Mouse (Mus musculus) frontal cortex, postnatal 10 days (tissue): Measurements from ENCODE around the gene Zfhx3.
"Not testable (repeated sequence)": the region's sequence is repeated elsewhere in the genome, so short reads cannot be mapped to it uniquely, and the experiment has no call there.

ENCODE experiments used
- DNase-seq, 2 experiments: peaks; one replicate each; pipeline ENCODE4 v3.0.0; 2022; ENCODE audit warnings: low spot score in 2 of 2, mixed read lengths in 1 of 2

Zfhx3 gene

DNA sequence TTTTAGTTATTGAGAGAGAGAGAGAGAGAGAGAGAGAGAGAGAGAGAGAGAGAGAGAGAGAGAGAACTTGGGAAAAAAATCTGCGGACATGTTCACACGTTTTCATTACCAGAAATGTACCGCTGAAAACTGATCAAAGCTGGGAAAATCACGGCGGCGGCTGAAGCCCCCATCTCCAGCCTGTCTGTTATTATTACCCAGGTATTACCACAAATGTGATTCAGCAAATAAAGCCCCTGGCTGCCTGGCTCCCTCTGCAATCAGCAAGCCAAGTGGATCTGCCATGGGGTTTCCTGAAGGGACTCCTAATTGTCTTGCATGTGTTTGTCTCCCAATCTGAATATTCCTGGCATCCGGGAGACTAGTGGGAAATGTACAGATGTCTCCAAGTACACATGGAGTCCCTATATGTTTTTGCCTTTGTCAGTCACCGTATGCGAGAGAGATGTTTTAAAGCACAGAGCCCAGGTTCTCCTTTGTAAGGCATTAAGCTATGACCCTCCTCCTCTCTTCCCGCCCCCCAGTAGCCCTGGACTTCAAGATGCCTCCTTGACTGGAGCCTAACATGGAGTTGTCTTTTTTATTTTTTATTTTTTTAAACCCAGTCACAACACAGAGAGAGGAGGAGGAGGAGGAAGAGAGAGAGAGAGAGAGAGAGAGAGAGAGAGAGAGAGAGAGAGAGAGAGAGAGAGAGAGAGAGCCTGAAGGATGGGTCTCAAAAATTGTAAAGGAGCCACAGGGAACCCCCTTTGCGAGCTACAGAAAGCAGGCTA is at the start of gene Zfhx3:
Zfhx3 (plus strand) TSS at position 723 of the 773 bp plus-strand sequence.
- no peak for DNase-seq

DNA sequence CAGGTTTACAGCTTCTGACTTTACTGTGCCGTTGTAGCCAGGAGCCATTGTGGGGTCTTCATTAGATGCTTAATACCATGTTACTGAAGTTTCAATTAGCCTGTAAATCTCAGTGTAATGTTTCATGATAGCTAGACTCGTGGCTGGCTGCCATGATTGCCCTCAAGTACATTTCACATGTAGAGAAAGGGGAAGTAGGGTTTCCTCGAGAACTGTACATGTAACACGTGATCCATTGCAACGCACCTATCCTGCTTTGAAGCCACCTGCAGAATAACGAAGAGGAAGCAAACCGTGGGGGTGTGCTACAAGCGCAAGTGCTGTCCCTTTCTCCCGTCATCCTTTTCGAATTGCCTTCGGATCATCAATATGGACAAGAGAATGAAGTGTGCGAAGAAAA is 23.5 kb upstream of the Zfhx3 start:
- no peak for DNase-seq

DNA sequence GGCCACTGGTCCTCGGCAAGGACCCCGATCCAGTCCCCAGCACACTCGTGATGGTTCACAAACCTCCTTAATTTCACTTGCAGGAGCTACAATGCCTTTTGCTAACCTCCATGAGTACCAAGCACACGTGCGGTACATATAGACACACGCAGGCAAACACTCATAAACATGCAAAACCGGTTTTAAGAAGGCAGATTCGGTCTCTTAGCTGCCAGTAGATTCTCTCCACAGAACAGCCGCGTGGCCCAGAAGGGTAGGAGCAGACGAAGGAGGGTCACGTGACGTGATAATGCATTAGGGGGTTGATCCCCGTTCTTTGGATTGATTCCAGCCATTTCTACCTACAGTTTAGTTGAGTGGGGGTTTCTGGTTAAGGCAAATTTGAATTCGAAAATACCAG is 16.3 kb upstream of the Zfhx3 start:
- no peak for DNase-seq

DNA sequence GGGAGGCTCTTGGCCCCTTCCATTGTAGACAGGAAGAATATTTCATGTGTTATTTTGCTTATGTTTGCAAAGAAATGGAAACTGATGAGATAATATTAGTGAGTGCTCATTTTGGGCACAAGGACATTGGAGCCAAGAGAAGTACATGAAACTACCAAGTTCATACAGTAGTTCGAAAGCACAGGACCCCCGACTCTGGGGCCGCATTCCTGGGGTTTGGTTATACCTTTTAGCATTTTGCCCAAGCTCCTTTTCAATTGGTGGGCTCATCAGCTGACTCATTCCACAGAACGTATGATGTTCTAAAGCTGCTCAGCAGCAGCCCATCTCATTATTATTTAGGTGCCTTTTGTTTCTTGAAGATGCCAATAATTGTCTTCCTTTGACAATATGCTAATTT is 5.7 kb upstream of the Zfhx3 start:
- no peak for DNase-seq

DNA sequence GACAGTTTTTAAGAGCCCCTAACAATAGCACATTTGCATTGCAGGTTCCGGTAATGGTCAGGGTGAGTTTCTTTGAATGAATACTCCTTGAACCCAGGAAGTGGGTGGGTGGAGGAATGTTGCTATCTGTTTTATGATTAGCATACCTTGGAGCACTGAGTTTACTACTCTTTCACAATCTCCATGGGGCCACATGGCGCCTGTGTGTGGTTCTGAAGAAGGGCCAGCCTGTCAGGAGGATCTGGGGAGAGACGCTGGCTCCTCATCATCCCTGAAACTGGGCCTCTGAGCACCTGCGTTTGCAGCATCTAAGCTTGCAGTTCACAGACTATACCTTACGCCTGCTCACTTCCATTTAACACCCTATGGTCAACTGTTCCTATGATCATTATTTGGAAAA is 4.2 kb upstream of the Zfhx3 start:
- DNase-seq, result not testable (repeated sequence)

DNA sequence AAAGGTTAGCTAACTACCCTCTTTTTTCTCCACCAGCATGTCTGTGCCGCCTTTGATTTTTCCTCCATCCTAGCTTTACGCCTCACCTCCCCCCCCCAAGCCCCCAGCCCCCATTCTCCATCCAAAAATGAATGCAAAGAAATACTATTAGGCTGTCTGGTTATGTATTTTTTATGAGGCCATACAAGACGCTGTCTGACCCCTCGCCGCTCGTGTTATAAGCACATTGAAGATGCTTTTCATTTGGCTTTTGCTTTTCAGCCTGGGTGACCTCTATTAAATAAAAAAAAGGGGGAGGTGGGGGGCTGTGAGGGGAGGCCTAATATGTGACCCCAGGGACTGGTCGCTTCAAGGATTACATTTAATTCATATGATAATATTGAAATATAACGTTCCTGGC is 2.3 kb upstream of the Zfhx3 start:
- no peak for DNase-seq

DNA sequence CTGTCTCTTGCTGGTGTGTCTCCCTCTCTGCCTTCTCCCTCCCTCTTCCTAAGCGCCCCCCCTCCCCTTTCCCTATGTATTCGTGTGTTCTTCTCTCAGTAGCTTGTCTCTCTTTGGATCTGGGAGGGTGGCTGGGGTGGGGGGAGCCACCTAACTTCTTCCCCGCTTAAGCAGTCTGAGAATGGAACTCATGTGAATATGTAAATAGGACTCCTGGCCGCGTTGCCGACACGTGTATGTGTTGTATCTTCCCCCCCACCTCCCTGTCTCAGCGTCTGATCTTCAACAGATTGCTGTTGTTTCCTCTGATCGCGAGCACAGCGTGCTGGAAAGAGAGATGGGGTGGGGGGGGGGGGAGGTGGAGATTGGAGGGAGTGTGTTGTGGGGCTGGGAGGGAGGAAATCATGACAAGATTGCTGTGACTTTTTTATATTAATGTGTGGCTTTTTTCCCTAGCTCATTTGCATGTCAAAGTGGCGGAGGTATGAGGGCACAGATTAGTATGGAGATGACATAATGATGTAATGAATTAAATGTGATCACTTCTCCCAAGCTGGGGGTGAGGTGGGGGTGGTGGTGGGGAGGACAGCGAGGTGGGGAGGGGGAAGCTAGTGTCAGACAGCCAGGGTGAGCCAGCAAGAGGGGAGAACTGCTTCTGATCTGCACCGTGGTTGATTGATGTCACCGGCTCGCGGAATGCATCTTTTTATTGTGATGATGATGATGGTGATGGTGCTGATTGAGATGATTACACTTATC is 487 bp downstream of the Zfhx3 start:
- DNase-seq, result no peak

DNA sequence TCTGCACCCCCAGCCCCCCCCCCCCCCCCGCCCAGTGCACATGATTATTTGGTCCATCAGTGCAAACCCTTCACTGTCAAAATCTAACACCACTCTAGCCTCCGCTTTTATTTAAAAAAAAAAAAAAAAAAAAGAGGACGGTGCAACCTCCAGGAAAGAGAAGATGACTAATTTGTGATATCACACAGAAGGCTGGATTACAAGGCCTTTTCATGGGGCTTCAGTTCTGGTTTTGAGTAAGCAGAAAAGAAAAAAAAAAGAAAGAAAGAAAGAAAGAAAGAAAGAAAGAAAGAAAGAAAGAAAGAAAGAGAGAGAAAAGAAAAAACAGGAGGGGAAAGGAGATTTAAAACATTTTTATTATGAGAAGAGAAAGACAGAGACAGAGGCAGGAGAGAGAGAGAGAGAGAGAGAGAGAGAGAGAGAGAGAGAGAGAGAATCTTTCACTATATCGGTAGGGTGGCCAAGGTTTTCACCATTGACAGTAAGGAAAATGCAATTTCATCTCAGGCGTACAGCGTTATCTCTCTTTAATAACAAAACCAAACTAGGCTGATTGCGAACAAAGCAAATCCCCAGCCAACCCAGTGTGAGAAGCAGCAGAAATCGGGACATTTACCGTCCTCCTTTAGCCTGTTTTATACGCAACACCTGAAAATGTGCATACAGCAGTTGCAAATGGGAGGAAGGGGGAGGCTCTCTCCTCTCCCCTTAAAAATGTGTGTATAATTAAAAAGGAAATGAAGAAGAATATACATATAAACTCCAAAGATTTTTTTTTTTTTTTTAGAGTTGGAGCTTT is 1.3 kb downstream of the Zfhx3 start:
- no peak for DNase-seq

DNA sequence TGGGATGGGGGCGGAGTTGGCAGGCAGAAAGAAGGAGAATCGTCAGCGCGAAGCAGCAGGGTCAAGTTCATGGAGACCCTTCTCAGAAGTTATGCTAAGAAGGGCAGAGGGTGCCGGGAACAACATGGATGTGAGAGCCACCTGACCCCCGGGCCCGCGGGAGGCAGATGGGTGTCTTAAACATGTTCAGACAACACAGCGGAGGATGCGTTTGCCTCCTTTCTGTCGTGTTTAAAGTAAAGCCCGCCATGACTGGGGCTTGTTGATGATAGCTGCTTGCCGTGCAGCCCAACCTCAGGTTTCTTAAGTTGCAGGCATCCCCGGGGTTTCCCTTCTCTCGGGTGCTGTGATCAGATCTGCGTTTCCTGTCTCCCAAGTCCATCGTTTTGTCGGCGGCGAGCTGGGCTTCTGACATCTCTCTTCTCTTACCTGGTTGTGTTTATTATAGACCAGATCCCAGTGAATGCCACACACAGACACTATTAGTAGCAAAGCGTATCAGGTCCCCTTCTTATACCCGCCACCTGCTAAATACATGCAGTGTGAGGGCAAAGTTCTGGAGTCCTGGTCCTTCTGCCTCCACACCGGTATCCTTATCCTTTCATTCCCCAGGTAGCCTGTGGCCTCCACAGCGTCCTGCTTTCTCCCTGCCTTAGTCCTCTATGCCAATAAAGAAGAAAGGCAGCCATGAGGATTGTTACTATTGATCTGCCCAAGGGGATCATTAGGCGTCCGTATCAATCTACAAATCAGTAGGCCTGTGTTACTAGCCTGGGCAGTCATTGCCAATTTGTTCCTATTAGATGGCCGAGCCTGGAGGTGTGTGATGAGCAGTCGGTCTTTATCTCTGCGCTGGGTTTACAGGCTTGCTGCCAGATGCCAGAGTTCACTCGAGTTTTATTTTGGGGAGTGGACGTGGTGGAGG is 2.5 kb downstream of the Zfhx3 start:
- DNase-seq, result no peak

DNA sequence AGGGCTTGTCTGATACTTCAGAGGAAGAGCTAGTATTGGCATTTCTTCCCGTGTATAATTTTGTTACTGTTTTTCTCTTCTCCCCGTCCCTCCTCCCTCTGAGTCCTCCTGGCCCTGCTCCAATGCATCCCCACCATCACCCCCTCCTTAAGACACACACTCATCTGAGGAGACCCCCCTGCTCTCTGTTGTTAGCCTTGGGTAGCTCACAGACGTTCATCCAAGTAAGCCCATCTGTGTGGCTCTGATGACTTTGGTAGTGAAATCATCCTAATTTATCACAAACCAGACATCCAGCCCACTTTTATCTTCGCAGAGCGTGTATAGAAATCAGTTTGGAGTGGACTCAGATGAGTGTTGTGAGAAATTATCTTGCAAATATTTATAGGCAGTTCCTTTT is 4.4 kb downstream of the Zfhx3 start:
- DNase-seq, result no peak

DNA sequence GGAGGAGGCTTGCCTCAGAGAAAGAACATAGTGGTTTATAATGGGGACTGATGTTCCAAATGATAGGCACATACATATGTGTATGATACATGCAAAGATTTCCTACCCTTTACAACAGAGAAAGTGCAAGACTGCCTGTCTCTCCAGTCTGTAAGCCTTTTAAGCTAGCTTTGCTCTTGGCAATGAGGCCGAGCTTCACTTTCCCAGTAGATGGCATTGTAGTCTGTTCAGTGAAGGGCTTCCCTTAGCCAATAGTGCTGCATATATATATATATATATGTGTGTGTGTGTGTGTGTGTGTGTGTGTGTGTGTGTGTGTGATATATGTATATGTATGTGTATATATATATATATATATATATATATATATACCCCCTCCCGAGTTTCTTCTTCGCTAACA is 13.4 kb downstream of the Zfhx3 start:
- peak in 1 of 2 experiments; percentile 18 for DNase-seq

DNA sequence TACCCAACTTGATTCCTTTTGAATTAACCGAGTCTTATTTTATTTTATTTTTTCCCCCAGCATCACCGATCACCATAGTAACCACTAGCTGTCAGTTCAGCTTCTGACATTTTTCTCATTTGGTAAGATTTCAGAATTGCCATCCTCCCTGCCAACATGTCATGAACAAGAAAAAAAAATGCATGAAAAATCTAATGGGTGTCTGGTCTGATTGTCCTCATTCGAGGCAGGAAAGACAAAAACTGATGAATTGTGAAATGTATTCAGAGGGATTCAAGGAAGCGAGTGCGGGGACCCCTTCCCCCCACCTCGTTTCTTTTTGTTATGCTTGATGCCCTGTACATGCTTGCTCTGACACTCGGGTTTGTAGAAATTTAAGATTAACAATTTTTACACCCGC is 15.1 kb downstream of the Zfhx3 start:
- no peak for DNase-seq

DNA sequence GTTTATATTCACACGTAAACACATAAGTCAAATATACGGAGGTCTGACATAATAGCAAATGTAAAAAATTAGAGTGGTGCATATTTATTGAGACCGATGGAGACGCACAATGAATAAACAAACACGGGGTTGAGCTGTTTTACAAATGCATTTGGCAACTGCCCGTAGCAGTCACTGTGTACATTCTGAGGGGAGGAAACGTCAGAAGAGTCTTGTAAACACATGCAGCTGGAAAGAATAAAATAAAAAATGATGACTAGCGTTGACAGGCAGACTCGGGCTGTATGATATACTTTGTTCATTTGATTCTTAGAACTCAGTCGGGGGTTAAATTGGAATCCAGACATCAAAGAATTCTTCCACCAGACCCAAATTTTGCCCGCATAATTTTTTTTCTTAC is 18.0 kb downstream of the Zfhx3 start:
- DNase-seq, result no peak

DNA sequence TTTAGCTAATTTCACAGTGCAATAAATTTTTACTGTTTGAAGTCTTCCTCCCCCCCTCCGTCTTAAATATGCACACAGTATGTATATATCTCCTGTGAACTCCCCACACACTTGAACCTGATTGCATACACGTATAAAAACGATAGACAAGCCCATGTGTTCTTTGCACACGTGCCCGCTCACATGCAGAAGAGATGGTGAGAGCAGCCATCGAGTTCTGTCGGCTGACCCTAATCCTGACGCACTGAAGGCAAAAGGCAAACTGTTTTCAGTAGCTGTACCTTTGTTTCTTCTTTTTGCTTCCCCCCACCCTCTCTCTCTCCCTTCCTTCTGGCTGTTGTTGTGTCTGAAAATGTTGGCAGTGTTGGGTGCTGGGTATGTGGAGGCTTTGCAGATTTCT is 18.4 kb downstream of the Zfhx3 start:
- no peak for DNase-seq

DNA sequence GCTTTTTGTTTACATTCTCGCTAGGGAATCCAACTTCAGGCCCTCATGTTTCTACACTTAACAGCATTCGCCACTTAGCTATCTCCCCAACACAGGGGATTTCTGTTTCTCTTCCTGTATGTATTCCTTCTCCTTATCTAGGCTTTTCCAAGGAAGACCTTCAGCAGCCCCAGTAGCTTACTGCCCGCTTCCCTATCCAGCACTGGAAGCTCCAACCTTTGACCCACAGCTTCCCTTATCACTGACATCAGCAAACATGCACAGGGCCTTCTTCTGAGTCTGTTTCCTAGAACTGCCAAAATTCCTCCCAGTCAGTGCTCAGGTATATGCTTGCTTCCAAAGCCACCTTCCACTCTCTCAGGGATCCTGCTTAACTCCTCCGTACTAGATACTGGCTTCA is 29.8 kb downstream of the Zfhx3 start:
- DNase-seq, result no peak

DNA sequence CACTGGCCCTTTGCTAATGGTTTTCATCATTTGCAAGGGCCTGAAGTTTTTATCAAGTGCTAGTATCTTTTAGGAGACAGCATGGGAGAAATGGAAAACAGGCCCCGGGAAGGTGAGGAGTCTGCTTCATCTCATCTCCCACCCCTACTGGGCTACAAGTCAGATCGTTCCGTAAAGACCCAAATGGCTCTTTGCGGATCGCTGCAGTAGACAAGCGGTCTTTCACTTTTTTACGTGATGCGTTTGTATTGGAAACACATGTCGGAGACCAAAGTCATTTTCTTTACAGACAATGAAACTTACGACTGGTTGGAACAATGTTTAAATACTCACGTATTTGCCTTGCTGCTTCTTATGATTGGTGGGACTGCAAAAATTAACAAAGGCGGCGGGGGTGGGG is 32.0 kb downstream of the Zfhx3 start:
- DNase-seq, result no peak

DNA sequence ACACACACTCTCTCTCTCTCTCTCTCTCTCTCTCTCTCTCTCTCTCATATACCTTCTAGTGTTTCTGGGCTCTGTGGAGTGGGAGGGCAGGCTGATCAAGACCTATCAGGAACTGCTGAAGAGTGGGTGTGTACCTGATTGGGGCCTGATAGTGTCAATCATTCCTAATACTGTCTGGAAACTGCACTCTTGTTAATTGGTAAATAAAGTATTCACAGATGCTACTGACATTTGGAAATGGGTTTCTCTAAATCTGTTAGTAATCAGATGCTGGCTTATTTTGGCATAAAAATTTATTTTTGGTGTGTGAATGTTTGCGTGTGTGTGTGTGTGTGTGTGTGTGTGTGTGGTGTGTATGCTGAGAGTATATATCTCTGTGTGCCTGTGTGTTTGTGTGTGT is 35.8 kb downstream of the Zfhx3 start:
- no peak for DNase-seq

DNA sequence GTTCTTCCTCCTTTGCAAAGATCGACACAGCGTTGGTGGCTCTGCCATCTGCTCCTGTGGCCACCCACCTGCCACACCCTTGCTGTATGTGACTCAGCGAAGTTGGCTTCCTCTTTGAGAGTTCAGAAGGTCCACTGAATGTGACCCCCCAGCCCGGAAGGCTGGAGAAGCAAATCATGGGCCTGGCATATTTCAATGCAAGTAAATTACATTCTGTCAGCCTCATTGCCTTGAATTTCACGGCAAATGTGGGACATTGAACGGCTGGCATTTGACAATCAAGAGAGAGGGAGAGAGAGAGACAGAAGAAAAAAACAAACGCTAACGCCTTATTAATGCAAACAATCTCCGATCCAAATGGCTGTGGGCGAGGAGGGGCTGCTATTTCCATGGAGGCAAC is 38.2 kb downstream of the Zfhx3 start:
- no peak for DNase-seq

DNA sequence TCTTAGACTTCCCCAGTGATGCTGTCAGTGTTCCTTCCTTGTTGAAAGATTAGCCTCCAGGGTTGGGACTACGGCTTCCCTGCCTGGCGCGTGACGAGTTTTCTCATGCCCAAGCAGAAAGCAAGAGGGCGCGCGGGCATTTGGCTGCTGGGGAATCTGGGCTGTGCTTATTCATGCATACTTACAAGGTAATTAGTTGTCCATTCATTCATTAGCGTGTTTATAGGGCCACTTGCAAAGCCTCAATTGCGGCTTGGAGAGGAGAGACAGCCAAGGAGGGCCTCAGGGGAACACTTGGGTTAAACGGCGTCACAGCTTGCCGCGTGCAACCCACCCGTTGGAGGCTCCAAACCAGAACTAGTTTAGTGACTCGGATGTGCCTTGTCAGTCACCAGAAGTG is 44.2 kb downstream of the Zfhx3 start:
- peak; percentile 16 to 42 for DNase-seq

DNA sequence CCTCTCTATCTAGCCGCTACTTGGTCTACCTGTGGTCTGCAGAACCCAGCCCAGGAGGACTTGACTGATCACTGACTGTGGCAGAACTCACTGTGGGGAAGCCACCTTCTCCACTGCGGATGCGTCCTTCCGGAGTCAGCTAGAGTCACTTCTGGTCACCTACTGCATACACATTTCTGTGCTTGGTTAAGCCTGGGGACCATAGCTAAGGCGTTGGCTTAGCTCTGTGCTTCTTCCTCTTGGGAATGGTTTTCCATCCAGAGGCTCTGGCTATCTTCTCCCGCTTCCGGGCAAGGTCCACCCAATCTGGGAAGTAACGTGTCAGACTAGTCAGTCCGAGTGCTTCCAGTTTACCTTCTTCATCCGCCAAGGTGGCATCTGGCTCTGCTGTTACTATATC is 56.4 kb downstream of the Zfhx3 start:
- DNase-seq, result no peak

DNA sequence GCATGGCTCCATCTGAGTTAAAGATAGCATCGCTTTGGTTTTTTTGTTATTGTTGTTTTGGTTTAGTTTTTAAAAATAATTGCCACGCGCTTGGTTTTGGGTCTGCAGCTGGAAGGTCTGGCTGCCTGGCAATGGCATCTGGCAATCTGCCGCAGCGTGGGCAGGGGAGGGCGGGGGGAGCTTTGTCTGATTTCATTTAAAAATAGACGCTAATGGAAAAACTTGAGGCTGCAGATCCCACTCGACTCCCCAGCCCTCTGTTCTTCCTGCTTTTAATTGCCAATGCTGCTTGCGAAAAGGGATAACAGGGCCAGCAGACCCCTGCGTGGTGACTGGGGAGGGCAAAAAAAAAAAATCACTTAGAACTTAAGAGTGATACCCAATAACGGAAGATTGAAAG is 69.1 kb downstream of the Zfhx3 start:
- DNase-seq, result no peak

DNA sequence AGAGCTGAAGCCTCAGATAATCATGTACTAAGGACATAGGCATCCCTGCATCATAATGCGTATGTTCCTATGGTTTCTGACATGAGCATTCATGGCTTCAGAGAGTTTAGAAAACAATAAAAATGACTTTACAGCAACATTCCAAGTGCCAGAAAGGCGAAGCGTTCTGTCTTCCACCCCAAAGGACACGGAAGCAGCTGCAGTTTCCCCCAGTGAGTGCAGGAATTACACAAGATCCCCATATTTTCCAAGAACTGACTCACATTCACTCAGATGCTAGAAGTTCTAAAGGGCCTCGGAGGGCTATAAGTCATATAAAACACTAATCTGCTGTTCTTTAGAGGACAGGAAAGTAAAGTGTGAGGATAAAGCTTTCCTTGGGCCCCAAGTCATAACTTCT is 75.3 kb downstream of the Zfhx3 start:
- no peak for DNase-seq
